Mouse (Mus musculus): ENCODE measurements around the gene Foxa1. TPM values are rescaled to one million over a fixed set of nuclear protein-coding genes. Genes with fewer than 3 reads are reported as not detected.

Gene Foxa1
- polyA plus RNA-seq, 1 experiment = 0.67 TPM

DNA sequence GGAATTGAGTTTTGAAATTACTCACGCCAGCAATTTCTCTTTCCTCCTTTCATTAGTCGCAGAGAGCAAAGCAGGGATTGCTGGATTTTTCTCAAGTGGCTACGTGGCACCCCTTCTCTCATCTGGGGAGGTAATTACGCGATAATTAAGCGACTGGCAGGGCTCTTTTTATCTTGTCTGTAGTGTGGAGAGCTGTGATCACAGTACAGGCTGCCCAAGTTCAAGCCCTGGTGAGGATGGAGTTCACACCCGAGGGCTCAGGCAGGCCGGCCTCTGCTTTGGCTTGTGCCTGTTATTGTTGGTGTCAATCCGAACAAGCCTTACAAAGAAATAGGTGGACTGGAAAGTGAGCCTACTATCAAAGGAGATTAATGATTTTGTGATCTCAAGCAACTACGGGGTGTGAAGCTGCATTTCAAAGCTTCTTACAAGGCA, 7.1 kb downstream of the Foxa1 start:
- H3K27ac ChIP-seq (ENCODE audit: insufficient read depth, low read depth, low read length) = no peak overlapping the region
- no peak for DNase-seq
- 6% methylated on average over 10 of the region's 10 CpGs for WGBS

DNA sequence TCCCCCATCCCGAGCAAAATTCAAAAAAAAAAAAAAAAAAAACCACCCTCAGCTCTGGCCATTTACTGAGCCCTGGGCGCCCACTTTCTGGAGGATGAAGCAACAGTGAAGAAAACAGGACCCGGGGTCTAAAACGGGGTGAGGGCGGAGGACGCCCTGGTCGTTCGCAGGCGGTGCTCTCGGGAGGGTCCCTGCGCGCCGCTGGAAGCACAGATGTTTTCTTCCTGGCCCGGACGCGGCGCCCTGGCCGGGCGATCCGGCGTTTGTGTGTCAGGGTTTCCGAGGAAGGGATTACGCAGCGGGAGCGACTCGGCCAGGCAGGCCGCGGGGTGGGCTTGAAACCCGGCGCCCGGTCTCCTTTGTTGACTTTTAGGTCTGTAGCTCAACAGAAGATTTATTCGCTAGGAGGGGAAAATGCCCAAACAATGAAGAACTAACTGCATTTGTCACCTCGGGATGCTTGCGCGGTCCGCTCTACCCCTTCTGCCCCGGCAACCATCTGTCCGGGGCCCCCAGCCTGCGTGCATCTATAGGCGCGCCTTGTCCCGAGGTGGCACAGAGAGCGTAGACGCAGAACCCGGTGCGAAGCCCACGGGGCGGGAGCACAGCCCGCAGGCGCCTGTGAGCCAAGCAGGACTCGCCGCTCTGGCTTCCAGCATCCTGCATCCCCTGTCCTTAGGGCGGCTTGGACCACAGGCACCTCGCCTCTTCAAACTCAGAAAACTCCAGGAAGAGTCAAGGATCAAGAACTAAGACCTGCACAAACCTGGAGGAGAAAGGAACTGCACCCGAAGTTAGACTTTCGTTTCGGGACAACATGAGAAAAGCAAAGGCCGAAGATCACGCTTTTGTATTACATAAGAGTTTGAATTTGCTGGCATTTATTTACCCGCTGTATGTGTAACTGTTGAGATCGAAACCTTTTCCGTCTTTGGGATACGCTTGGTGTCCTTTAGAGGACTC, 7.8 kb downstream of the Foxa1 start:
- peaks cover 26% of the 10 kb centered on the region for H3K27me3 ChIP-seq (replicated peaks; ENCODE audit: control insufficient read depth, insufficient read depth, low read length)

More for the DNA sequence above, 7.1 kb downstream of the Foxa1 start:
- Histone ChIP-seq H3K4me1 (ENCODE audit: control insufficient read depth, insufficient read depth, low read length) (no peaks in the 10 kb centered on the region), H3K4me3 (ENCODE audit: insufficient read depth, low read depth, low read length) (no peak overlapping the region), H3K27me3 (replicated peaks; ENCODE audit: control insufficient read depth, insufficient read depth, low read length) (peaks cover 26% of the 10 kb centered on the region), H3K36me3 (ENCODE audit: control insufficient read depth, insufficient read depth, low read length) (no peaks in the 10 kb centered on the region)
- no peak for TF ChIP-seq POLR2A (IDR thresholded peaks at IDR 0.05; ENCODE audit: low read depth, low read length)
- TF ChIP-seq CTCF (conservative IDR thresholded peaks at IDR 0.05; ENCODE audit: insufficient read depth, insufficient read length, low read depth, low read length) = no peak

GRCm38 (mm10) chr12:57537791-57538587, 8.7 kb downstream of the Foxa1 start:
- DNase-seq = no peak
- no peak overlapping the region for H3K27ac ChIP-seq (ENCODE audit: insufficient read depth, low read depth, low read length)
- H3K27me3 ChIP-seq (replicated peaks; ENCODE audit: control insufficient read depth, insufficient read depth, low read length) = peaks cover 23% of the 10 kb centered on the region
- TF ChIP-seq POLR2A (IDR thresholded peaks at IDR 0.05; ENCODE audit: low read depth, low read length) (no peak), CTCF (conservative IDR thresholded peaks at IDR 0.05; ENCODE audit: insufficient read depth, insufficient read length, low read depth, low read length) (no peak)
- no peaks in the 10 kb centered on the region for H3K36me3 ChIP-seq (ENCODE audit: control insufficient read depth, insufficient read depth, low read length)
- H3K4me3 ChIP-seq (ENCODE audit: insufficient read depth, low read depth, low read length) = no peak overlapping the region
- 10% methylated on average over 21 of the region's 21 CpGs for WGBS
- no peaks in the 10 kb centered on the region for H3K4me1 ChIP-seq (ENCODE audit: control insufficient read depth, insufficient read depth, low read length)

More for the DNA sequence above, 7.8 kb downstream of the Foxa1 start:
- TF ChIP-seq POLR2A (IDR thresholded peaks at IDR 0.05; ENCODE audit: low read depth, low read length) = no peak
- no peak for TF ChIP-seq CTCF (conservative IDR thresholded peaks at IDR 0.05; ENCODE audit: insufficient read depth, insufficient read length, low read depth, low read length)
- no peak overlapping the region for H3K27ac ChIP-seq (ENCODE audit: insufficient read depth, low read depth, low read length)
- H3K4me3 ChIP-seq (ENCODE audit: insufficient read depth, low read depth, low read length) = no peak overlapping the region; the same call in 1 of the 2 replicates
- peak; percentile 72 for DNase-seq
- no peaks in the 10 kb centered on the region for H3K4me1 ChIP-seq (ENCODE audit: control insufficient read depth, insufficient read depth, low read length)
- H3K36me3 ChIP-seq (ENCODE audit: control insufficient read depth, insufficient read depth, low read length) = no peaks in the 10 kb centered on the region
- 3% methylated on average over 63 of the region's 63 CpGs for WGBS

DNA sequence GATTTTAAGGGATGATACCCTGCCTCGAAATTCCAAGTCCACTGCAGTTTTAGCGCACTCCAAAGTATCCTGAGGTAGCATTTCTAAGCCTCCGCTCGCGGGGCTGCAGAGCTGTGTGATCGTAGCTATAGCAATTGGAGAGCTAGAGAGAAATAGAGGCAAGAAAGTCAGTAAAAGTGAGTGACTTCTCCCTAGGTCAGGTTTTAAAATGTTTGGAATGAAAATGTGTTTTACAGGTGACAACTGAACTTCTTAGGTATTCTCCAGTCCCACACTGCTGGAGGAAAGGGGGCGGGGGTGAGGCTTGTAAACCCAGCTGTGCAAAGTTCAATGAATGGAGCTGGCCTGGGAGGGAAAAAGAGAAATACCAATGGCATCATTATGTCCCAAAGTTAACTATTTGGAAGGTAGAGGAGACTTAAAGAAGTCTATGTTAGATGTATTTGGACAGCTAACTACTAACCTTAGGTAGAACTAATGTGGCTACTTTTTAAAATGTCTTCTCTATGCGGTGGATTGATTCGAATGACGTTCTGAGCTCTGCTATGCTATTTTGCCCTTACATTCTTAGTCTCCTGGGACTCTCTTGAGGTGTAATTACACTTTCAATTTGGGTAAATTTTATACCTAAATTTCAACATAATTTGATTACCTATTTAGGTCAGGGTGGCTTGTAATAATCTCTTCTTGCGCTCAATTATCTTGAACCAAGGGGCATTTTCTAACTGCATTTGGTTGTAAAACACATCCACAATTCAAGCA, 9.6 kb downstream of the Foxa1 start:
- Histone ChIP-seq H3K4me1 (ENCODE audit: control insufficient read depth, insufficient read depth, low read length) (no peaks in the 10 kb centered on the region), H3K36me3 (ENCODE audit: control insufficient read depth, insufficient read depth, low read length) (no peaks in the 10 kb centered on the region), H3K27ac (ENCODE audit: insufficient read depth, low read depth, low read length) (no peak overlapping the region), H3K27me3 (replicated peaks; ENCODE audit: control insufficient read depth, insufficient read depth, low read length) (peaks cover 16% of the 10 kb centered on the region), H3K4me3 (ENCODE audit: insufficient read depth, low read depth, low read length) (no peak overlapping the region)
- no peak for DNase-seq
- 10% methylated on average over 11 of the region's 11 CpGs for WGBS
- TF ChIP-seq CTCF (conservative IDR thresholded peaks at IDR 0.05; ENCODE audit: insufficient read depth, insufficient read length, low read depth, low read length) (no peak), POLR2A (IDR thresholded peaks at IDR 0.05; ENCODE audit: low read depth, low read length) (no peak)

DNA sequence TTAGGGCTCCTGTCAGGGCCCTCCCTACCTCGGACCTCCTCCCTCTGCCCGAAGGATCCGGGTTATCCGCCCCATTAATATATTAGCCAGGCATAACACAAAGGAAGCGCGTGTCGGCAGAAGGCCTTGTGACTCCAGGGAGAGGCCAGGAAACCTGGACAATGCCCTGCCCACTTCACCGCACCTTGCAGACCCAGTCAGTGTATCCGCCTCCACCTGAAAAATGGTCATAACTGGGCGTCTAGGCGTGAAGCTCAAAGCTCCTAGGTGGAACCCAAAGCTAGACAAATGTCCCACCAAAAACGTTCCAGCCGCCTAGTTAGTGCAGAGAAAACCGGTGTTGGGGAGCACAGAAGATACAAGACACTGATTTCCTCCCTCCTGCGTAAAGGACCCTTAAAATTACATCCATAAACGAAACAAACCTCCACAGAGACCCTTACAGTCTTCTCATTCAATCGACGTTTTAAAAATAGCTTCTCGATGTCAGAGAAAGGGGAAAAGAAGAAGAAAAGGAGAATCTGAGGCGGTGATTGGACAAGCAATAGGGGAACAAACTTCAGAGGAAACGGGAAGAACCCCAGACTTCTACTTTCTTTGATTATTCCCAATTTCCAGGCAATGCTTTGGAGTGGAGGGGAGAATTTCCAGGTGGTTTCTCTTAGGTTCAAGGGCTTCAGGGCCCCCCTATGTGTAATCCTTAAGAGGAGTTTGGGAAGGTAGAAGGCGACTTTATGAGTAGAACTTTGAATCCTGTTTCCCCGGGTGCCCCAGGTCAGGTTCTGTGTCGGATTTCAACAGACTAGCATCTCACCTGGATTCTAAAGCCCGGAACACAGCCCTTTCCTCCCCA, 10.4 kb downstream of the Foxa1 start:
- WGBS = 5% methylated on average over 25 of the region's 25 CpGs
- no peak overlapping the region for H3K27ac ChIP-seq (ENCODE audit: insufficient read depth, low read depth, low read length)
- no peak for DNase-seq

More for the DNA sequence above, 10.4 kb downstream of the Foxa1 start:
- no peak overlapping the region for H3K4me3 ChIP-seq (ENCODE audit: insufficient read depth, low read depth, low read length)
- H3K36me3 ChIP-seq (ENCODE audit: control insufficient read depth, insufficient read depth, low read length) = no peaks in the 10 kb centered on the region
- peaks cover 14% of the 10 kb centered on the region for H3K27me3 ChIP-seq (replicated peaks; ENCODE audit: control insufficient read depth, insufficient read depth, low read length)
- no peaks in the 10 kb centered on the region for H3K4me1 ChIP-seq (ENCODE audit: control insufficient read depth, insufficient read depth, low read length)
- no peak for TF ChIP-seq CTCF (conservative IDR thresholded peaks at IDR 0.05; ENCODE audit: insufficient read depth, insufficient read length, low read depth, low read length)
- no peak for TF ChIP-seq POLR2A (IDR thresholded peaks at IDR 0.05; ENCODE audit: low read depth, low read length)

All from kidney, adult 2 months (tissue).